Mouse (Mus musculus): ENCODE results near the gene Zfp990. TPM values are rescaled to one million over a fixed set of nuclear protein-coding genes. Genes with fewer than 3 reads are reported as not detected.
A peak's percentile ranks its signal among the peaks of the same experiment; 100 is the strongest.
"Not testable (repeated sequence)": the region's sequence is repeated elsewhere in the genome, so short reads cannot be mapped to it uniquely, and the experiment has no call there.

The Zfp990 gene
- polyA plus RNA-seq (2015; fragmentation: Nextera tagmentation; extraction: Ambion mirVana): 0.06 TPM in 1 of 2 replicates, not detected in the other

DNA sequence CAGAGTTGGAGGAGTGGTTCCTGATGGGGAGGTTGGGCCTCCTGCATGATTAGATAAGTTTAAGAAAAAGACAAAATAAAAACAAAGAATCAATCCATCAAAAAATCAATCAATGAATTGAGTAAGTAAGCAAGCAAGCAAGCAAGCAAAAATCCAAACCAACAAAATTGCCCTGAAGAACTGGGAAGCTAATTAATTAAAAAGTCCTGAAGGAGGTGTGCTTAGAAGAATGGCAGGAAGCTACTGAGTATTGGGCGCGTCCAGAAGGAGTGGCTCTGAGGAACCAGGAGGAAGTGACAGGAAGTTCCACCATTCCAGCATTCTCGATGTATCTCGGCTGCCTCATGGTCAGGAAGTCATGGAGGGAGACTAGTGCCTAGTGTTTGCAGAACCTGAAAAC lies at the start of gene Zfp990:
Gene Zfp990, plus strand, starts transcription at position 301 of the 400 bp plus-strand sequence.
- H3K4me1 ChIP-seq (ENCODE audit: control insufficient read depth, insufficient read depth, low read length); H3K4me2 ChIP-seq (ENCODE audit: low read length); H3K27ac ChIP-seq (ENCODE audit: low read length); H3K9ac ChIP-seq (ENCODE audit: low read depth, low read length); H3K9me3 ChIP-seq (replicated peaks; ENCODE audit: control insufficient read depth, low read length, poor library complexity, severe bottlenecking); H3K36me3 ChIP-seq (ENCODE audit: control insufficient read depth, insufficient read depth, low read length); ATAC-seq; H3K27me3 ChIP-seq (ENCODE audit: control insufficient read depth, insufficient read depth, low read depth, low read length); H3K4me3 ChIP-seq (ENCODE audit: low read depth, low read length): not testable (repeated sequence)
- WGBS: 93% methylated on average over 2 of the region's 4 CpGs

DNA sequence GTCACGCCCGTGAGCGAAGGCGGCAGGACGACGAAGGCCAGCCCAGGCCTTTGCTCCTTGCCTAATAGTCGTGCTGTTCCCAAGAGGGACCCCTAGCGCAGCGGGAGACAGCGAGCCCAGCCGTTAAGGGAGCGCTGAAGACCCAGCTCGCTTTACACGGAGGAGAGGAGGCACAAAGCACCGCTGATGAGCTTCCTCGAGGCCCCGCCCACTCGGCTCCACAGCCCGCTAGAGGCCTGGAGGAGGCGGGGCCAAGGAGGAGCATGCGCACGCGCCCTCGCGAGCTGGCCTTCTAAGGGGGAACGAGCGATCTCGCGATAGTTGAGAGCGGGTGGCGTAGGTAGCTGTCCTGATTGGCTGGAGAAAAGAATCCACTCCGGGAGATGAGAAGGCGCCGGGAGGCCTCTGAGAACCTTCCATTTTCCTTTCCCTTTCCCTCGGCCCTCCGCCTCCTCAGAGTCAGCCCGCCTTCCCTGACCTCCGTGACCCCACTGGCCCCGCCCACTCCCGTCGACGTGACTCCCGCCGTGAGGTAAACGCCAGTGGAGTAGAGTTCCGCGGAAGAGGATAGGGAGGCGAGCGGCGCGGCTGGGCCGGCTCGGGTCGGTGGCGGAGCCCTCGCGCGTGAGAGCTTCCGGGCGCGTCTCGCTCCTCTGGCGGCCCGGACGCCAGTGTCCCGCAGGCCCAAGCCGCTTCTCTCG lies 46.9 kb upstream of the Zfp990 start:
- H3K27ac ChIP-seq (ENCODE audit: low read length); H3K27me3 ChIP-seq (ENCODE audit: control insufficient read depth, insufficient read depth, low read depth, low read length); H3K9me3 ChIP-seq (replicated peaks; ENCODE audit: control insufficient read depth, low read length, poor library complexity, severe bottlenecking); H3K36me3 ChIP-seq (ENCODE audit: control insufficient read depth, insufficient read depth, low read length); H3K9ac ChIP-seq (ENCODE audit: low read depth, low read length); H3K4me1 ChIP-seq (ENCODE audit: control insufficient read depth, insufficient read depth, low read length); ATAC-seq: not testable (repeated sequence)
- Histone ChIP-seq H3K4me2 (ENCODE audit: low read length) (peak overlapping the region; percentile 46), H3K4me3 (ENCODE audit: low read depth, low read length) (peak overlapping the region; percentile 31)
- WGBS: 19% methylated on average over 65 of the region's 68 CpGs

DNA sequence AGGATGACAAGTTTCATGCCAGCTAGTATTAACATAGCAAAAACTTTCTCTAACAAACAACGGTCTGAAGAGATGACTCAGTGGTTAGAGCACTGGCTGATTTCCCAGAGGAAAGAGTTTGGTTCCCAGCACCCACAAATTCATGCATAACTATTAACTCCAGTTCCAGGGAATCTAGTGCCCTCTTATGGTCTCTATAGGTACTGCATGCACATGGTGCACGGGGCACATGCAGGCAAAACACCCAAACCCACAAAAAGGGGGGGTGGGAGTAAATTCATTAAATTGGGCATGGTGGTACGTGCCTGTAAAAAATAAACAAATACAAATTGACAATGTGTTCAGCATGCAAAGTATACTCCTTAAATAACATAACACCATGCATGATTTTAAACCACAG lies 32.4 kb upstream of the Zfp990 start:
- Histone ChIP-seq H3K4me2 (ENCODE audit: low read length) (no peak overlapping the region), H3K9me3 (replicated peaks; ENCODE audit: control insufficient read depth, low read length, poor library complexity, severe bottlenecking) (peaks cover 23% of the 10 kb centered on the region; the same call in 1 of the 2 replicates), H3K27me3 (ENCODE audit: control insufficient read depth, insufficient read depth, low read depth, low read length) (no peaks in the 10 kb centered on the region), H3K27ac (ENCODE audit: low read length) (no peak overlapping the region), H3K36me3 (ENCODE audit: control insufficient read depth, insufficient read depth, low read length) (no peaks in the 10 kb centered on the region), H3K9ac (ENCODE audit: low read depth, low read length) (no peak overlapping the region), H3K4me1 (ENCODE audit: control insufficient read depth, insufficient read depth, low read length) (no peaks in the 10 kb centered on the region), H3K4me3 (ENCODE audit: low read depth, low read length) (no peak overlapping the region)
- WGBS: 84% methylated on average over 3 of the region's 3 CpGs
- no peak for ATAC-seq

DNA sequence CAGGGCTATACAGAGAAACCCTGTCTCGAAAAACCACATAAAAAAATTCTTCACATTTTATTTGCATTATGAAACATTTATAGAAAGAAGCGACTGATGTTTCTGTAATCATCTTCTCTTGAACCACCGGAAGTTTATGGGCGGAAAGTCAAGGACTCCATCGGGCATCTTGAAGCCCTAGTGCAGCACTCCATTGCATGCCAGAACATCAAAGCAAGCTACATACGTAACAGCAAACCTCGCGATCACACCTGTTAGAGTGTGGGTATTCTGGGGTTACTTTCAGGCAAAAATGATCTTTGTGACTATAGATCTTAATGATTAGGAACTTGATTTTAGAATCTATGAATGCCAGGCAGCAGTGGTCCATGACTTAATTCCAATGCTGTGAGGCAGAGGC lies 29.9 kb upstream of the Zfp990 start:
- not testable (repeated sequence) for H3K27ac ChIP-seq (ENCODE audit: low read length); H3K4me1 ChIP-seq (ENCODE audit: control insufficient read depth, insufficient read depth, low read length); H3K9ac ChIP-seq (ENCODE audit: low read depth, low read length); H3K36me3 ChIP-seq (ENCODE audit: control insufficient read depth, insufficient read depth, low read length); H3K4me2 ChIP-seq (ENCODE audit: low read length); H3K27me3 ChIP-seq (ENCODE audit: control insufficient read depth, insufficient read depth, low read depth, low read length); ATAC-seq; H3K4me3 ChIP-seq (ENCODE audit: low read depth, low read length)
- H3K9me3 ChIP-seq (replicated peaks; ENCODE audit: control insufficient read depth, low read length, poor library complexity, severe bottlenecking): peaks cover 35% of the 10 kb centered on the region; the same call in 1 of the 2 replicates
- 88% methylated on average over 8 of the region's 8 CpGs for WGBS

DNA sequence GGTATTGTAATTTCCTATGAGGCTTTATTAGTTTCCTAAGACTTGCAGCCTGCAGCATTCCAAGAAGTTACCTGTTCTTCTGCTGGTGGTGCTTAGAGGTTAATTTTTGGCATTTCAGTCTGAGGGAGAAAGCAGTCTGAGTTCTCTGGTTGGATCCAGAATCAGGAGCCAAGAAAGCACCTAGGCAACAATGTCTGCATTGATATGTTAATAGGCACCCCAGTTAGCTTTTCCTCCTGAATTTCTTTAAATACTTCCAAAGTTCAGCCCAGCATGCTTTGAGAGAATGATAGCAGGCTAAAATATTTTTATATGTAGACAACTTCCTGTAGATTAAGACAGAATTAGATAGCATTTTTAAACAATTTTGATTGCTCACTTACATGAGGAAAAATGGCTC lies 21.2 kb upstream of the Zfp990 start:
- Histone ChIP-seq H3K4me1 (ENCODE audit: control insufficient read depth, insufficient read depth, low read length) (no peaks in the 10 kb centered on the region), H3K4me3 (ENCODE audit: low read depth, low read length) (no peak overlapping the region), H3K27me3 (ENCODE audit: control insufficient read depth, insufficient read depth, low read depth, low read length) (no peaks in the 10 kb centered on the region), H3K9ac (ENCODE audit: low read depth, low read length) (no peak overlapping the region), H3K27ac (ENCODE audit: low read length) (no peak overlapping the region), H3K9me3 (replicated peaks; ENCODE audit: control insufficient read depth, low read length, poor library complexity, severe bottlenecking) (peaks cover 11% of the 10 kb centered on the region), H3K36me3 (ENCODE audit: control insufficient read depth, insufficient read depth, low read length) (no peaks in the 10 kb centered on the region), H3K4me2 (ENCODE audit: low read length) (no peak overlapping the region)
- ATAC-seq: no peak

DNA sequence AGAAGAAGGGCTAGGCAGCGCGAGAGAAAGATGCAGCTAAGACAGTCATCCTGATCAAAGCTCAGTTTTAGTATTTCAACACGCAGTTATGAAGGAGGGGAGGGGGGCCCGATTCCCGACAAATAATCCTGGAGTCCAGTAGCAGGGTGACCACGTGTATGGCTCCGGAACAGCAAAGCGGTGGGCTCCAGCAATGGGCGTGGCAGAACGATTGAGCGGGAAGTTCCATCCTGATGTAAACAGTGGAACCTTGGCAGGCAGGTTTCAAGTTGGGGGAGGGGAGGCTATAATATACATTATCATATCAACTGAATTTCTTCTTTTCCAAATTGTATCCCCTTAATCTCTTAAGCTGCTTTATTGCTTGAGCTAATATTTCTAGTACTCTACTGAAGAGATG lies 18.4 kb upstream of the Zfp990 start:
- no peak for ATAC-seq
- Histone ChIP-seq H3K9me3 (replicated peaks; ENCODE audit: control insufficient read depth, low read length, poor library complexity, severe bottlenecking) (peaks cover 3% of the 10 kb centered on the region; the same call in 1 of the 2 replicates), H3K4me1 (ENCODE audit: control insufficient read depth, insufficient read depth, low read length) (no peaks in the 10 kb centered on the region), H3K27ac (ENCODE audit: low read length) (no peak overlapping the region), H3K27me3 (ENCODE audit: control insufficient read depth, insufficient read depth, low read depth, low read length) (no peaks in the 10 kb centered on the region), H3K9ac (ENCODE audit: low read depth, low read length) (no peak overlapping the region), H3K36me3 (ENCODE audit: control insufficient read depth, insufficient read depth, low read length) (no peaks in the 10 kb centered on the region), H3K4me3 (ENCODE audit: low read depth, low read length) (no peak overlapping the region), H3K4me2 (ENCODE audit: low read length) (no peak overlapping the region)
- 84% methylated on average over 11 of the region's 11 CpGs for WGBS

DNA sequence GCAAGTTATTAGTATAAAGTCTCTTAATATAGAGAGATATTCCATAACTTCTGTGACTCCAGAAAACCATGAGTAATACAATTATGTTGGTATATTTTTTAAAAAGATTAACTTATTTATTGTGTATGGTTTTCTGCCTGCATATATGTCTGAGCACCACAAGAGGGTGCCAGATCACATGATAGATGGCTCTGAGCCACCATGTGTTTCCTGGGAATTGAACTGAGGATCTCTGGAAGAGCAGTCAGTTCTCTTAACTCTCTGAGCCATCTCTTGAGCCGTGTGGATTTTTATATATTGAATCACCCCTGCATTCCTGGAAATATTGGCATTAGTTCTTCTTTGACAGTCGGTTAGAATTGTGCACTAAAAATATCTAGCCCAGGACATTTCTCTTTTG lies 17.2 kb upstream of the Zfp990 start:
- not testable (repeated sequence) for H3K4me3 ChIP-seq (ENCODE audit: low read depth, low read length); H3K36me3 ChIP-seq (ENCODE audit: control insufficient read depth, insufficient read depth, low read length); H3K9me3 ChIP-seq (replicated peaks; ENCODE audit: control insufficient read depth, low read length, poor library complexity, severe bottlenecking); H3K9ac ChIP-seq (ENCODE audit: low read depth, low read length); H3K27me3 ChIP-seq (ENCODE audit: control insufficient read depth, insufficient read depth, low read depth, low read length); H3K27ac ChIP-seq (ENCODE audit: low read length); ATAC-seq; H3K4me1 ChIP-seq (ENCODE audit: control insufficient read depth, insufficient read depth, low read length); H3K4me2 ChIP-seq (ENCODE audit: low read length)
- WGBS: 79% methylated on average over 2 of the region's 2 CpGs

DNA sequence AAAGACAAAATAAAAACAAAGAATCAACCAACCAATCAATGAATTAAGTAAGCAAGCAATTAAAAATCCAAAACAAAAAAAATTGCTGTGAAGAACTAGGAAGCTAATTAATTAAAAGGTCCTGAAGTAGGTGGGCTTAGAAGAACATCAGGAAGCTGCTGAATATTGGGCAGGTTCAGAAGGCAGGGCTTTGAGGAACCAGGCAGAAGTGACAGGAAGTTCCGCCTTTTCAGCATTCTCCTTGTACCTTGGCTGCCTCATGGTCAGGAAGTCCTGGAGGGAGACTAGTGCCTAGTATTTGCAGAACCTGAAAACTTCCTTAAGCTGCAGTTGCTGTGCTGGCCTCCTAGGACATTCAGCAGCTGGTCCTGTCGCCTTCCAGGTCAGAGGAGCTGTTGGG lies 4.1 kb downstream of the Zfp990 start:
- WGBS: 63% methylated on average over 1 of the region's 2 CpGs
- H3K4me3 ChIP-seq (ENCODE audit: low read depth, low read length); ATAC-seq; H3K4me1 ChIP-seq (ENCODE audit: control insufficient read depth, insufficient read depth, low read length); H3K27ac ChIP-seq (ENCODE audit: low read length); H3K4me2 ChIP-seq (ENCODE audit: low read length); H3K27me3 ChIP-seq (ENCODE audit: control insufficient read depth, insufficient read depth, low read depth, low read length); H3K9me3 ChIP-seq (replicated peaks; ENCODE audit: control insufficient read depth, low read length, poor library complexity, severe bottlenecking); H3K36me3 ChIP-seq (ENCODE audit: control insufficient read depth, insufficient read depth, low read length); H3K9ac ChIP-seq (ENCODE audit: low read depth, low read length): not testable (repeated sequence)

DNA sequence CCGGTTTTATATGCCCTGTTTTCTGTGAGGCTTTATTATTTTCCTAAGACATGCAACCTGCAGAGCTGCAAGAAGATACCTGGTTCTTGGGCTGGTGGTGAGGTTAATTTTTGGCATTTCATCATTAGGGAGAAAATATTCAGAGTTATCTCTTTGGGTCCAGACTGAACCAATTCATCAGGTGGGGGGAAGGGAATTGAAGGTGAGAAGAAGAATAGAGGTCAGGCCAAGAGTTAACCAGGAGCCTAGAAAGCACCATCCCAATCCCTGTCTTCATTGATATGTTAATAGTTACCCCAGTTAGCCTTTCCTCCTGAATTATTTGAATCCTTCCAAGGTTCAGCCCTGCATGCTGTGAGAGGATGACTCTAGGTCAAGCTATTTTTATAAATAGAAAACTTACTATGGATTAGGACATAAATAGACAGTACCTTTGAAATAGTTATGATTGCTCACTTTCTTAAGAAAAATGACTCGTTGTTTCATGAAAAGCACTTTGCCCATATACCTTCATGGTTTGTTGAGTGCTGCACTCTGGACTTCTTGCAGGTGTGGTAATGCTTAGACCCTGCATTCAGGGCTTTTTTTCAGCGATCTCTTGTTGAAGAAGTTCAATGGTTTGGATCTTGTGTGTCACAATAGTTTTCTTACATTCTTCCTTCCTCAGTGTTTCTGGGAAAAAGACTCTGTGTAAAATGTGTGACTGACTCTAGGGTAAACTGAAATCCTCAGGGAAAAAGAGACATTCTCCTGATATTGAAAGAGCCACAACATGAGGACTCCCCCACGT lies 5.4 kb downstream of the Zfp990 start:
- not testable (repeated sequence) for H3K4me3 ChIP-seq (ENCODE audit: low read depth, low read length); H3K9me3 ChIP-seq (replicated peaks; ENCODE audit: control insufficient read depth, low read length, poor library complexity, severe bottlenecking); H3K27me3 ChIP-seq (ENCODE audit: control insufficient read depth, insufficient read depth, low read depth, low read length); H3K4me2 ChIP-seq (ENCODE audit: low read length); H3K36me3 ChIP-seq (ENCODE audit: control insufficient read depth, insufficient read depth, low read length); H3K4me1 ChIP-seq (ENCODE audit: control insufficient read depth, insufficient read depth, low read length); ATAC-seq; H3K9ac ChIP-seq (ENCODE audit: low read depth, low read length); H3K27ac ChIP-seq (ENCODE audit: low read length)
- 74% methylated on average over 4 of the region's 4 CpGs for WGBS

All from midbrain, embryonic 16.5 days (tissue).